In the genomic region with DNA sequence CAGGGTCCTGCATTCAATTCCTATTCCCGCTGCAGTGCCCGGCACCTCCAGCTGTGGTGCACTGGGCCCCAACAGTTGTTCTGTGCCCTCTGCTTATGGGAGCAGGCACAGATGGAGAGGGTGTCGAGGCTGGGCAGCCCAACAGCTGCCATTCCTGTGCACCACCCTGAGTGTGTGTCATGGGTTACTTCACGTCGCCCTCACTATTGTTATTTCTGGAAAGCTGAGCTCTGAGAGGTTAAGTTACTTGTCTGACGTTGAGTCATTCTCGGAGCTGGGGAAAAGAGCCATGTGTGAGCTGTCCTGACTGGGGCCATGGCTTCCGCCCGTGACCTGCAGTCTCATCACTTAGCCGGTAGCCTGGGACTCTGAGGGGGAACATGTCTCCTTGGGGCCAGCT, we compare ENCODE assay signal across 9 mouse cellular contexts. TPM values are rescaled to one million over a fixed set of nuclear protein-coding genes. Genes with fewer than 3 reads are reported as not detected.
A peak's percentile ranks its signal among the peaks of the same experiment; 100 is the strongest.
DNase-seq lines count a peak whose midpoint lies in the region; ATAC-seq lines count a peak whose summit lies in the region.
"Had no signal": no experiment of that assay in that cellular context is flagged by ENCODE, and none has a peak within 500 bp of the region (broad histone marks: within the 10 kb centered on the region; RNA-seq: fewer than 3 reads in every experiment).

No protein-coding gene starts in this region.

- no peak overlapping the region for H3K4me3 ChIP-seq in kidney, embryonic 15.5 days (replicated peaks)
- no peak overlapping the region for H3K4me3 ChIP-seq in heart, embryonic 16.5 days (ENCODE audit: low read length)

- no peak for DNase-seq in kidney, adult 11 months
- DNase-seq in adrenal gland, adult 2 months = peak; percentile 80
- DNase-seq in lung, postnatal 36 days = peak; percentile 13
- DNase-seq in frontal cortex, adult 2 months (ENCODE audit: extremely low spot score in 1 of 2, low spot score in 1 of 2) = no peak
- DNase-seq in neural tube, embryonic 10.5 days (ENCODE audit: extremely low spot score, low spot score) = no peak
- DNase-seq: liver, postnatal 0 days had no signal

- no peak overlapping the region; the same call in 1 of the 2 replicates for H3K4me2 ChIP-seq in kidney, embryonic 15.5 days
- no peak overlapping the region for H3K4me2 ChIP-seq in heart, embryonic 16.5 days (ENCODE audit: low read depth, low read length)

- H3K36me3 ChIP-seq in kidney, embryonic 15.5 days = no peaks in the 10 kb centered on the region
- H3K36me3 ChIP-seq in heart, embryonic 16.5 days (ENCODE audit: control insufficient read depth, insufficient read depth) = no peaks in the 10 kb centered on the region

- peaks cover 27% of the 10 kb centered on the region for H3K4me1 ChIP-seq in kidney, embryonic 15.5 days
- peaks cover 23% of the 10 kb centered on the region for H3K4me1 ChIP-seq in heart, embryonic 16.5 days (ENCODE audit: control insufficient read depth, insufficient read depth, low read length)

- 29% methylated on average over 10 of the region's 10 CpGs for WGBS in kidney, embryonic 15.5 days
- 40% methylated on average over 10 of the region's 10 CpGs for WGBS in heart, embryonic 16.5 days

- H3K27ac ChIP-seq in kidney, embryonic 15.5 days = peak overlapping the region; percentile 67
- H3K27ac ChIP-seq in heart, embryonic 16.5 days (ENCODE audit: low read length) = peak overlapping the region; percentile 40; the same call in 1 of the 2 replicates

- H3K9ac ChIP-seq in kidney, embryonic 15.5 days = no peak overlapping the region
- H3K9ac ChIP-seq in heart, embryonic 16.5 days (ENCODE audit: low read length) = no peak overlapping the region
- H3K9ac ChIP-seq: liver, postnatal 0 days had no signal

- H3K9me3 ChIP-seq in kidney, embryonic 15.5 days (replicated peaks) = no peaks in the 10 kb centered on the region
- no peaks in the 10 kb centered on the region for H3K9me3 ChIP-seq in heart, embryonic 16.5 days (replicated peaks; ENCODE audit: control insufficient read depth, low read length)

- ATAC-seq in kidney, embryonic 15.5 days (replicated peaks; ENCODE audit: low FRiP score) = peak; percentile 59; the same call in 1 of the 2 replicates
- no peak for ATAC-seq in heart, embryonic 16.5 days (replicated peaks; ENCODE audit: extremely low read depth, insufficient read depth, low FRiP score)
- no peak for ATAC-seq in erythroid progenitor cell, adult 5-6 weeks (replicated peaks; ENCODE audit: low FRiP score, poor library complexity, severe bottlenecking)
- ATAC-seq: liver, postnatal 0 days had no signal

- H3K27me3 ChIP-seq in kidney, embryonic 15.5 days = no peaks in the 10 kb centered on the region
- no peaks in the 10 kb centered on the region for H3K27me3 ChIP-seq in heart, embryonic 16.5 days (ENCODE audit: control insufficient read depth, insufficient read depth, low read length)

RNA-seq across cellular contexts. Expression of gene Doc2b, which starts 17.2 kb away (rescaled TPM):
- 1.0 and 1.4 TPM in 2 replicates for polyA plus RNA-seq in kidney, embryonic 15.5 days (2015; fragmentation: Nextera tagmentation; extraction: Ambion mirVana)
- 10 to 100 TPM; 10.6 to 23.5 TPM for total RNA-seq in adrenal gland, adult 2 months (2021)
- polyA plus RNA-seq in adrenal gland, adult 2 months (2012; rRNA removed) = 9.5 and 13.9 TPM in 2 replicates
- 0.16 and 0.18 TPM in 2 replicates for polyA plus RNA-seq in heart, embryonic 16.5 days (2015; fragmentation: Nextera tagmentation; extraction: Ambion mirVana)
- total RNA-seq in erythroid progenitor cell, adult 5-6 weeks (2015; ENCODE audit: low replicate concordance) = not detected in 2 replicates
- total RNA-seq in erythroid progenitor cell, adult 5-6 weeks (2017; ENCODE audit: low replicate concordance) = not detected in 2 replicates
- polyA plus RNA-seq in frontal cortex, adult 2 months (2012; rRNA removed) = 5.2 and 11.0 TPM in 2 replicates
- polyA plus RNA-seq: liver, postnatal 0 days had no signal

Comparison
In these comparisons a context has a peak if more than half of its experiments do, and no peak if none do; other contexts are left out.
1. DNase-seq: peak in adrenal gland, adult 2 months (single experiment) and lung, postnatal 36 days (single experiment); none in kidney, adult 11 months (single experiment), frontal cortex, adult 2 months (0 of 2) and neural tube, embryonic 10.5 days (single experiment).